Mouse (Mus musculus): Measurements from ENCODE around the gene Trim38. TPM values are rescaled to one million over a fixed set of nuclear protein-coding genes. Genes with fewer than 3 reads are reported as not detected.

The Trim38 gene
- polyA plus RNA-seq, 1 experiment from 2014 or later: not detected

DNA sequence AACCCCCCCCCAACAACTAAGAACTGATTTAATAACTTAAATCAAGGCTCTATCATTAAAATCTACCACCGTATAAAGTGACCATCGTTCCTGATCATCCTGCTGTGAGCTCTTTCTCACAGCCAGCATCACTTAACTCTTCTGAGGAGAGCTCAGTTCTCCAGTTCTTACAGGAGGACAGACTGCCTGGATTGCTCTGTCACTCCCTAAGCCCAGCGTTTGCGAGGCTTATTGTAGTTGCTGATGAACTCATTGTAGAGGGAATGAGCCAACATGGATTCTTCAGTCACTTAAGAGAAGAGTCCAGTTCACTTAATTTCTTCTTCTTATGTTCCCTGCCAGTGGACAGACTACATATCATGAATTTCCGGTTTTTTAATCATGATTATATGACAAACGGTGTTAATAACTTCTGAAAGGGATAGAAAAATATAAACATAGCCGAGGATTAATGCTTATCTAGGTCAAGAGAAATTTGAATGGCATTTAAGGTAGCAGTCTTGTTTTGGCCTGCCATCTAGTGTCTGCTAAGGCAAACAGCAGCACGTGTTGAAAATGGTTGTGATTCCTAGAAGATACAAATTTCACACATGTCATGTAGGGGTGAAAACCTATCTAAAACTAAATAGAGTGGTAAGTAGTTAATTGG lies 37.4 kb upstream of the Trim38 start:
- Histone ChIP-seq H3K9ac (replicated peaks; ENCODE audit: low read depth) (no peak overlapping the region), H3K4me3 (ENCODE audit: low read depth, low read length) (no peak overlapping the region), H3K9me3 (ENCODE audit: low read length) (no peaks in the 10 kb centered on the region), H3K4me1 (ENCODE audit: insufficient read depth, low read depth, low read length) (0 out of 2 replicates have a peak, but pooled peaks cover 3% of the 10 kb centered on the region), H3K27me3 (replicated peaks; ENCODE audit: insufficient read depth, low read length) (no peaks in the 10 kb centered on the region), H3K36me3 (ENCODE audit: insufficient read depth, low read length) (no peaks in the 10 kb centered on the region), H3K27ac (ENCODE audit: low read length) (no peak overlapping the region), H3K4me2 (replicated peaks; ENCODE audit: low read depth, low read length) (no peak overlapping the region)
- DNase-seq (ENCODE audit: low spot score) (peak; percentile 86), ATAC-seq (0 out of 2 replicates have a peak, but pooled peaks have one; percentile 42)
- 24% methylated on average over 8 of the region's 8 CpGs for WGBS
- TF ChIP-seq CTCF (IDR thresholded peaks at IDR 0.05) (peak; percentile 90), EP300 (IDR thresholded peaks at IDR 0.05) (no peak)

DNA sequence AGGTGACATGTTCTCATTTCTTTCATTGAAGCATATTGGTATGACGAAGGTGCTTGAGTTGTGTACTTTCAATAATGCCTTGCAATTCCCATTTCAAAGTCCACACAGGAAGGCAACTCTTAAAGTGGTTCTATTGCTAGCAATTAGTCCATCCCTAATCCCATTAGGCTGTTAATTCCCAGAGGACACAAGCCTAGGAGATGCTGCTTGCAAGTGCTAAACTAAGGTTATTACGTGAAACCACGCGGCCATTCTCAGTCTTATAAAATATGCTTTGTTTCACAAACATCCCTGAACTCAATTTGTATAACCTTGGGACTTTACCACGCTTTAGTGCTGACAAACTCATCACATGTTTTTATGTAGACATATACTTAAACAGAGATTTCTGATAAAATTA lies 32.6 kb upstream of the Trim38 start:
- no peak for DNase-seq (ENCODE audit: low spot score)
- WGBS: 90% methylated on average over 5 of the region's 5 CpGs
- ATAC-seq: no peak
- Histone ChIP-seq H3K36me3 (ENCODE audit: insufficient read depth, low read length) (no peaks in the 10 kb centered on the region), H3K27me3 (replicated peaks; ENCODE audit: insufficient read depth, low read length) (no peaks in the 10 kb centered on the region), H3K4me1 (ENCODE audit: insufficient read depth, low read depth, low read length) (no peaks in the 10 kb centered on the region), H3K9me3 (ENCODE audit: low read length) (no peaks in the 10 kb centered on the region), H3K27ac (ENCODE audit: low read length) (no peak overlapping the region), H3K9ac (replicated peaks; ENCODE audit: low read depth) (no peak overlapping the region), H3K4me3 (ENCODE audit: low read depth, low read length) (no peak overlapping the region), H3K4me2 (replicated peaks; ENCODE audit: low read depth, low read length) (no peak overlapping the region)
- TF ChIP-seq EP300 (IDR thresholded peaks at IDR 0.05): no peak
- no peak for TF ChIP-seq CTCF (IDR thresholded peaks at IDR 0.05)

DNA sequence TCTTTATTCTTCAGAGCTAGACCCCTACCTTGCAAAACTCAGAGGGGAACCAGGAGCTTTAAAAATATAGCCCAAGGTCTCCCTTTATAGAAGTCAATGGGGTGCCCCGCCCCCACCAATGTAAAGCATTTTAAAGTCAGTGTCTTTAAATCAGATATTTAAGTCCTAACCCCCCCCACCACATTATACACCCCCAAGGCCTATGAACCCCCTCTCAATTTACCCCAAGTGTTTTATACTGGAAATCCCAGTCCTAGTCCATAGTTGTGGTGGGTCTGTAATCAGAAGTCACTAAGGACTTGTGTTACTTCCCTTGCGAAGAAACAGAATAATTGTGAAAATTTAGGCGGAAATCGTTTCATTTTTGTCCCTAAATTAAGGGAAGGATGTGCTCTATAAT lies 31.7 kb upstream of the Trim38 start:
- Histone ChIP-seq H3K4me3 (ENCODE audit: low read depth, low read length) (peak overlapping the region; percentile 71; the same call in 1 of the 2 replicates), H3K27me3 (replicated peaks; ENCODE audit: insufficient read depth, low read length) (no peaks in the 10 kb centered on the region), H3K4me2 (replicated peaks; ENCODE audit: low read depth, low read length) (peak overlapping the region; percentile 90), H3K36me3 (ENCODE audit: insufficient read depth, low read length) (no peaks in the 10 kb centered on the region), H3K27ac (ENCODE audit: low read length) (peak overlapping the region; percentile 97), H3K9ac (replicated peaks; ENCODE audit: low read depth) (peak overlapping the region; percentile 86), H3K9me3 (ENCODE audit: low read length) (no peaks in the 10 kb centered on the region), H3K4me1 (ENCODE audit: insufficient read depth, low read depth, low read length) (no peaks in the 10 kb centered on the region)
- TF ChIP-seq CTCF (IDR thresholded peaks at IDR 0.05) (no peak), EP300 (IDR thresholded peaks at IDR 0.05) (no peak)
- ATAC-seq (no peak), DNase-seq (ENCODE audit: low spot score) (no peak)
- whole genome bisulfite sequencing: 23% methylated on average over 4 of the region's 4 CpGs

DNA sequence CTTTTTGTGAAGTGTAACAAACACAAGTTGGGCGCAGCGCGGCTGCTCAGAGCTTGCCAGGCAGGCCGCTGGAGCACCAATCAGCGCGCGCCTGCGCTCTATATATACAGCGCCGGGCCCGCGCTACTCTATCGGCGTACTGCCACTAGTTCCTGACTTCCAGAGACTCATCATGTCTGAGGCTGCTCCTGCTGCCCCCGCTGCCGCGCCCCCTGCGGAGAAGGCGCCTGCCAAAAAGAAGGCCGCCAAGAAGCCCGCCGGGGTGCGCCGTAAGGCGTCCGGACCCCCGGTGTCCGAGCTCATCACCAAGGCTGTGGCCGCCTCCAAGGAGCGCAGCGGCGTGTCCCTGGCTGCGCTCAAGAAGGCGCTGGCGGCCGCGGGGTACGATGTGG lies 31.0 kb upstream of the Trim38 start, which contains the start of gene Hist1h1c:
Gene Hist1h1c, plus strand, starts transcription at position 132 of the 392 bp plus-strand sequence.
- DNase-seq (ENCODE audit: low spot score) (peak; percentile 96), ATAC-seq (peak; percentile 91)
- Histone ChIP-seq H3K27ac (ENCODE audit: low read length) (peak within 1 kb of the TSS; percentile 97), H3K36me3 (ENCODE audit: insufficient read depth, low read length) (no peaks in the 10 kb centered on the region), H3K4me3 (ENCODE audit: low read depth, low read length) (peak within 1 kb of the TSS; percentile 71), H3K9ac (replicated peaks; ENCODE audit: low read depth) (peak within 1 kb of the TSS; percentile 86), H3K4me2 (replicated peaks; ENCODE audit: low read depth, low read length) (peak within 1 kb of the TSS; percentile 90), H3K27me3 (replicated peaks; ENCODE audit: insufficient read depth, low read length) (no peaks in the 10 kb centered on the region), H3K4me1 (ENCODE audit: insufficient read depth, low read depth, low read length) (no peaks in the 10 kb centered on the region), H3K9me3 (ENCODE audit: low read length) (no peaks in the 10 kb centered on the region)
- WGBS: 2% methylated on average over 30 of the region's 38 CpGs
- TF ChIP-seq EP300 (IDR thresholded peaks at IDR 0.05): no peak; the same call in 1 of the 2 replicates
- no peak; the same call in 1 of the 2 replicates for TF ChIP-seq CTCF (IDR thresholded peaks at IDR 0.05)

DNA sequence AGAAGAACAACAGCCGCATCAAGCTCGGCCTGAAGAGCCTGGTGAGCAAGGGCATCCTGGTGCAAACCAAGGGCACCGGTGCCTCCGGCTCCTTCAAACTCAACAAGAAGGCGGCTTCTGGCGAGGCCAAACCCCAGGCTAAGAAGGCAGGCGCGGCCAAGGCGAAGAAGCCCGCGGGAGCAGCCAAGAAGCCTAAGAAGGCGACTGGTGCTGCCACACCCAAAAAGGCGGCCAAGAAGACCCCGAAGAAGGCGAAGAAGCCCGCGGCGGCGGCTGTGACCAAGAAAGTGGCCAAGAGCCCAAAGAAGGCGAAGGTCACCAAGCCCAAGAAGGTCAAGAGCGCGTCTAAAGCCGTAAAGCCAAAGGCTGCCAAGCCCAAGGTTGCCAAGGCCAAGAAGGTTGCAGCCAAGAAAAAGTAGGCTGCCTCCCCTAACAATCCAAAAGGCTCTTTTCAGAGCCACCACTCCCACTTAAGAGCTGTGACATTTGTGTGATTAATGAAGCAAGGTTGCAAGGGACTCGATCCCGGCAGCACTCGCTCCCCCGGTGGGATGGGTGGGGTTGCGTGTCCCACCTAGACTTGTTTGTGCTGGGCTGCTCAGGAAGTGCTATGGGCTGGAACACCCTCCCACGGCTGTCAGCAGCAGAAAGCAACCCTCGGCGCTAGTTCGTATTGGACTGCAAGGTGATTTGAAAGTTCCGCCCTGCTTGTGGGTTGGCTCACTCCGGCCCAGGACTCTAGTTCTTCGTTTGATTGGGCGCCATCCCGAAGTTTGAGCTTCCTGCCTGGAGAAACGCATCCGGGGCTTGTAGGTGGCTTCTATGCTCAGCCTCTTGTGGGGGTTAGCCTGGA lies 30.4 kb upstream of the Trim38 start:
- Histone ChIP-seq H3K9me3 (ENCODE audit: low read length) (no peaks in the 10 kb centered on the region), H3K27me3 (replicated peaks; ENCODE audit: insufficient read depth, low read length) (no peaks in the 10 kb centered on the region), H3K4me1 (ENCODE audit: insufficient read depth, low read depth, low read length) (no peaks in the 10 kb centered on the region), H3K4me3 (ENCODE audit: low read depth, low read length) (peak overlapping the region; percentile 71), H3K36me3 (ENCODE audit: insufficient read depth, low read length) (no peaks in the 10 kb centered on the region), H3K4me2 (replicated peaks; ENCODE audit: low read depth, low read length) (peak overlapping the region; percentile 90), H3K9ac (replicated peaks; ENCODE audit: low read depth) (peak overlapping the region; percentile 86), H3K27ac (ENCODE audit: low read length) (peak overlapping the region; percentile 97)
- peak; percentile 98 for DNase-seq (ENCODE audit: low spot score)
- WGBS: under 1% methylated on average over 39 of the region's 39 CpGs
- ATAC-seq: peak; percentile 85
- TF ChIP-seq EP300 (IDR thresholded peaks at IDR 0.05): peak; percentile 59
- TF ChIP-seq CTCF (IDR thresholded peaks at IDR 0.05): no peak; the same call in none of the 2 replicates

DNA sequence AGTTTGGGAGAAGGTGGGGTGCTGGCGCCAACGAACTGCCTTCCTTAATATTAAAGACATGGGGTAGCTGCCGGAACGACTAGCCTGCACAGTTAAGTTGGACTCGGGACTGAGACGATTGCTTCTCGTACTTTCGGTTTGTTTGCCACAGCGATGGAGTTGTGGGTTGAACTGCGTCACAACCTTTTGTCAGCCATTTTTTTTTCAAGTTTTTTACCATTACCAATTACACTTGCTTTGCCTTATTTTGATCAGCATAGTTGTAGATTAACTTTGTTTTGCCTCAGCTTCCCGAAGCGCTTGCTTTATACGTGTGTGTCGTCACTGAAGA lies 29.8 kb upstream of the Trim38 start:
- Histone ChIP-seq H3K4me3 (ENCODE audit: low read depth, low read length) (peak overlapping the region; percentile 71), H3K4me1 (ENCODE audit: insufficient read depth, low read depth, low read length) (no peaks in the 10 kb centered on the region), H3K36me3 (ENCODE audit: insufficient read depth, low read length) (no peaks in the 10 kb centered on the region), H3K27me3 (replicated peaks; ENCODE audit: insufficient read depth, low read length) (no peaks in the 10 kb centered on the region), H3K27ac (ENCODE audit: low read length) (peak overlapping the region; percentile 97), H3K9me3 (ENCODE audit: low read length) (no peaks in the 10 kb centered on the region), H3K4me2 (replicated peaks; ENCODE audit: low read depth, low read length) (peak overlapping the region; percentile 90), H3K9ac (replicated peaks; ENCODE audit: low read depth) (peak overlapping the region; percentile 86)
- DNase-seq (ENCODE audit: low spot score) (no peak), ATAC-seq (no peak; the same call in 1 of the 2 replicates)
- WGBS: 0% methylated on average over 14 of the region's 14 CpGs
- no peak for TF ChIP-seq EP300 (IDR thresholded peaks at IDR 0.05)

Measured in lung, postnatal 0 days (tissue).